ENCODE assay signal across 8 mouse cellular contexts in genomic region chr14:45389194-45389593, GRCm38 (mm10). TPM values are rescaled to one million over a fixed set of nuclear protein-coding genes. Genes with fewer than 3 reads are reported as not detected.
DNase-seq lines count a peak whose midpoint lies in the region; ATAC-seq and TF ChIP-seq lines count a peak whose summit lies in the region.

No protein-coding gene starts in this region.

- H3K27ac ChIP-seq in heart, embryonic 12.5 days (ENCODE audit: poor library complexity, severe bottlenecking): peak overlapping the region; percentile 80
- 0 out of 2 replicates have a peak overlapping the region, but pooled peaks have one; percentile 24 for H3K27ac ChIP-seq in ES-E14 (ENCODE audit: insufficient read depth, low read depth, low read length, poor library complexity, severe bottlenecking)

- intact Hi-C loops in heart, postnatal 36 days (cut with DNase I): no loop called here

- H3K4me1 ChIP-seq in heart, embryonic 12.5 days (replicated peaks): peaks cover 8% of the 10 kb centered on the region
- peaks cover 3% of the 10 kb centered on the region in 2 experiments; a peak in 2 of 4 replicates for H3K4me1 ChIP-seq in ES-E14 (ENCODE audit: control insufficient read depth in 2 of 2, insufficient read depth in 2 of 2, low read length in 2 of 2, poor library complexity in 1 of 2)

- peak; percentile 41; the same call in 1 of the 2 replicates for ATAC-seq in heart, embryonic 12.5 days (ENCODE audit: insufficient number of reproducible peaks, low FRiP score)
- ATAC-seq in granulocyte monocyte progenitor cell, adult 5-6 weeks (replicated peaks; ENCODE audit: poor library complexity, severe bottlenecking): 0 out of 2 replicates have a peak, but pooled peaks have one; percentile 6
- peak; percentile 4; the same call in 1 of the 2 replicates for ATAC-seq in megakaryocyte, adult 5-6 weeks (ENCODE audit: poor library complexity, severe bottlenecking)

- 18% methylated on average over 3 of the region's 3 CpGs for WGBS in heart, embryonic 12.5 days

- no peak for DNase-seq in heart, postnatal 36 days
- DNase-seq in ES-E14 (ENCODE audit: low read depth, low spot score): no peak
- no peak for DNase-seq in layer of hippocampus, adult 11-12 months (ENCODE audit: low spot score)
- no peak for DNase-seq in right cerebral cortex, adult 18-20 months
- no peak for DNase-seq in embryo, embryonic 11 days

- peak overlapping the region; percentile 69 for H3K4me2 ChIP-seq in heart, embryonic 12.5 days

- no peaks in the 10 kb centered on the region for H3K9me3 ChIP-seq in heart, embryonic 12.5 days (replicated peaks)
- no peaks in the 10 kb centered on the region for H3K9me3 ChIP-seq in ES-E14 (ENCODE audit: control insufficient read depth, insufficient read depth, low read depth, low read length)

- H3K36me3 ChIP-seq in heart, embryonic 12.5 days: no peaks in the 10 kb centered on the region
- H3K36me3 ChIP-seq in ES-E14 (ENCODE audit: control insufficient read depth, insufficient read depth, low read length, poor library complexity, severe bottlenecking): no peaks in the 10 kb centered on the region; the same call in 1 of the 2 replicates

- H3K4me3 ChIP-seq in heart, embryonic 12.5 days: peak overlapping the region; percentile 71
- peak overlapping the region; percentile 92 to 99 for H3K4me3 ChIP-seq in ES-E14 (ENCODE audit: insufficient read depth in 1 of 2, low read depth in 1 of 2, low read length in 2 of 2, poor library complexity in 1 of 2, severe bottlenecking in 1 of 2)

- in situ Hi-C loops in ES-E14 (cut with MboI; ENCODE audit: low sequenced_read_pairs in 2 of 2, unreplicated experiment in 2 of 2): no loop called here

- no peaks in the 10 kb centered on the region for H3K27me3 ChIP-seq in heart, embryonic 12.5 days (replicated peaks)

- H3K9ac ChIP-seq in heart, embryonic 12.5 days: peak overlapping the region; percentile 86
- peak overlapping the region; percentile 92 for H3K9ac ChIP-seq in ES-E14 (ENCODE audit: insufficient read depth, low read depth, low read length, poor library complexity, severe bottlenecking)

TF ChIP-seq in ES-E14, 5 proteins besides CTCF, POLR2A, EP300 and RAD21:
- TF ChIP-seq ZNF384 (IDR thresholded peaks at IDR 0.05; ENCODE audit: low read depth, low read length) (no peak), MAFK (IDR thresholded peaks at IDR 0.05; ENCODE audit: insufficient read depth, low read depth, low read length) (no peak), CHD2 (IDR thresholded peaks at IDR 0.05; ENCODE audit: low read depth, low read length) (no peak), HCFC1 (IDR thresholded peaks at IDR 0.05; ENCODE audit: borderline replicate concordance, insufficient read depth, low read length) (no peak), ZC3H11A (IDR thresholded peaks at IDR 0.05; ENCODE audit: borderline replicate concordance, low read depth, low read length) (no peak)

RNA-seq across cellular contexts. Expression of gene Gnpnat1, which starts 15.5 kb away (rescaled TPM):
- 30.5 and 33.0 TPM in 2 replicates for polyA plus RNA-seq in heart, embryonic 12.5 days (2016; fragmentation: Nextera tagmentation; extraction: Ambion mirVana)
- 10 to 100 TPM; 10.7 to 13.6 TPM for total RNA-seq in heart, postnatal 36 days (2021)
- 26.8 and 36.5 TPM in 2 replicates for total RNA-seq in ES-E14 (2012; rRNA removed)
- total RNA-seq in granulocyte monocyte progenitor cell, adult 5-6 weeks (2014; fragmentation: Nextera tagmentation): 42.0 and 72.4 TPM in 2 replicates
- total RNA-seq in granulocyte monocyte progenitor cell, adult 5-6 weeks (2017): 30.2 and 50.2 TPM in 2 replicates
- total RNA-seq in megakaryocyte, adult 5-6 weeks (2015): 15.5 and 18.5 TPM in 2 replicates
- total RNA-seq in megakaryocyte, adult 5-6 weeks (2017): 12.1 and 13.9 TPM in 2 replicates

RNA-seq across cellular contexts. Expression of gene Styx, which starts 38.3 kb away (rescaled TPM):
- 48.6 and 53.9 TPM in 2 replicates for polyA plus RNA-seq in heart, embryonic 12.5 days (2016; fragmentation: Nextera tagmentation; extraction: Ambion mirVana)
- 10 to 100 TPM; 29.0 to 33.2 TPM for total RNA-seq in heart, postnatal 36 days (2021)
- total RNA-seq in ES-E14 (2012; rRNA removed): 19.1 and 30.9 TPM in 2 replicates
- 26.8 and 30.6 TPM in 2 replicates for total RNA-seq in granulocyte monocyte progenitor cell, adult 5-6 weeks (2014; fragmentation: Nextera tagmentation)
- total RNA-seq in granulocyte monocyte progenitor cell, adult 5-6 weeks (2017): 13.2 and 16.7 TPM in 2 replicates
- total RNA-seq in megakaryocyte, adult 5-6 weeks (2015): 22.0 and 23.7 TPM in 2 replicates
- 13.1 and 14.1 TPM in 2 replicates for total RNA-seq in megakaryocyte, adult 5-6 weeks (2017)

RNA-seq across cellular contexts. Expression of gene Psmc6, which starts 59.6 kb away (rescaled TPM):
- 132 and 134 TPM in 2 replicates for polyA plus RNA-seq in heart, embryonic 12.5 days (2016; fragmentation: Nextera tagmentation; extraction: Ambion mirVana)
- total RNA-seq in heart, postnatal 36 days (2021): 100 to 1,000 TPM in 1 of 2 experiments, 10 to 100 TPM in 1; 93.4 to 113 TPM
- total RNA-seq in ES-E14 (2012; rRNA removed): 79.0 and 85.7 TPM in 2 replicates
- total RNA-seq in granulocyte monocyte progenitor cell, adult 5-6 weeks (2014; fragmentation: Nextera tagmentation): 136 and 145 TPM in 2 replicates
- total RNA-seq in granulocyte monocyte progenitor cell, adult 5-6 weeks (2017): 221 and 284 TPM in 2 replicates
- total RNA-seq in megakaryocyte, adult 5-6 weeks (2015): 120 and 126 TPM in 2 replicates
- total RNA-seq in megakaryocyte, adult 5-6 weeks (2017): 140 and 144 TPM in 2 replicates
